Mouse (Mus musculus) midbrain, embryonic 12.5 days (tissue): Measurements from ENCODE around the gene Trib3. TPM values are rescaled to one million over a fixed set of nuclear protein-coding genes. Genes with fewer than 3 reads are reported as not detected.

Source experiments
- ATAC-seq: fragments of 200-750 bp; cut with Nextera tagmentation; 2 replicates; pipeline ENCODE4 v1.8.0; 2017; ENCODE audit warnings: low read depth, moderate TSS enrichment, moderate library complexity; ENCODE audit not compliant: low FRiP score
- H3K27ac ChIP-seq: fragments of 300-500 bp; sonication (generic); replicated peaks from 2 replicates; pipeline ENCODE4 v1.5.1; 2016; ENCODE audit warnings: mild to moderate bottlenecking
- H3K27me3 ChIP-seq: fragments of 300-500 bp; sonication (generic); 2 replicates; pipeline ENCODE4 v1.6.1; 2016; ENCODE audit warnings: mild to moderate bottlenecking
- H3K36me3 ChIP-seq: fragments of 300-500 bp; sonication (generic); 2 replicates; pipeline ENCODE4 v1.6.1; 2016
- H3K4me1 ChIP-seq: fragments of 300-500 bp; sonication (generic); 2 replicates; pipeline ENCODE4 v1.6.1; 2016
- H3K4me2 ChIP-seq: fragments of 300-500 bp; sonication (generic); replicated peaks from 2 replicates; pipeline ENCODE4 v1.6.1; 2016; ENCODE audit warnings: mild to moderate bottlenecking, moderate library complexity
- H3K4me3 ChIP-seq: fragments of 300-500 bp; sonication (generic); 2 replicates; pipeline ENCODE4 v1.5.1; 2016; ENCODE audit warnings: mild to moderate bottlenecking
- H3K9ac ChIP-seq: fragments of 300-500 bp; sonication (generic); replicated peaks from 2 replicates; pipeline ENCODE4 v1.6.1; 2016; ENCODE audit warnings: mild to moderate bottlenecking, moderate library complexity
- H3K9me3 ChIP-seq: fragments of 300-500 bp; sonication (generic); 2 replicates; pipeline ENCODE4 v1.6.1; 2016; ENCODE audit warnings: mild to moderate bottlenecking
- WGBS: fragments of 180-500 bp; shearing (Covaris S2); methylation state at CpG from one replicate; pipeline ENCODE4 v1.1.7; 2016; 5-methylcytosine and 5-hydroxymethylcytosine counted together
- polyA plus RNA-seq: library from polyadenylated mRNA; unstranded; fragments of >200 nt; fragmentation: Nextera tagmentation; extraction: Ambion mirVana; gene quantifications from 2 replicates; pipeline ENCODE4 v1.2.1, GENCODE M21; 2016

Trib3 gene
- polyA plus RNA-seq, 1 experiment from 2014 or later: 2.5 TPM

GRCm38 (mm10) chr2:152326157-152326556, 17.7 kb downstream of the Trib3 start:
- no peak overlapping the region for H3K4me2 ChIP-seq
- WGBS: 93% methylated on average over 13 of the region's 13 CpGs

GRCm38 (mm10) chr2:152324842-152325241, 19.0 kb downstream of the Trib3 start:
- H3K9ac ChIP-seq: no peak overlapping the region
- no peaks in the 10 kb centered on the region for H3K9me3 ChIP-seq
- H3K4me2 ChIP-seq: no peak overlapping the region
- no peak for ATAC-seq
- 91% methylated on average over 3 of the region's 3 CpGs for WGBS
- H3K36me3 ChIP-seq: peaks cover 97% of the 10 kb centered on the region
- H3K4me1 ChIP-seq: no peaks in the 10 kb centered on the region
- no peak overlapping the region for H3K27ac ChIP-seq
- no peaks in the 10 kb centered on the region for H3K27me3 ChIP-seq
- no peak overlapping the region for H3K4me3 ChIP-seq

More at GRCm38 (mm10) chr2:152326157-152326556, 17.7 kb downstream of the Trib3 start:
- no peaks in the 10 kb centered on the region for H3K27me3 ChIP-seq
- peaks cover 10% of the 10 kb centered on the region for H3K4me1 ChIP-seq
- peaks cover 85% of the 10 kb centered on the region for H3K36me3 ChIP-seq
- H3K9me3 ChIP-seq: no peaks in the 10 kb centered on the region
- H3K4me3 ChIP-seq: no peak overlapping the region
- no peak for ATAC-seq
- H3K27ac ChIP-seq: no peak overlapping the region
- no peak overlapping the region for H3K9ac ChIP-seq

GRCm38 (mm10) chr2:152323971-152324370, 19.9 kb downstream of the Trib3 start:
- H3K9me3 ChIP-seq: no peaks in the 10 kb centered on the region
- no peak overlapping the region for H3K9ac ChIP-seq
- H3K4me1 ChIP-seq: no peaks in the 10 kb centered on the region
- 96% methylated on average over 14 of the region's 14 CpGs for whole genome bisulfite sequencing
- no peak overlapping the region for H3K4me2 ChIP-seq
- H3K36me3 ChIP-seq: peaks cover 97% of the 10 kb centered on the region
- H3K27ac ChIP-seq: no peak overlapping the region
- no peak for ATAC-seq
- H3K4me3 ChIP-seq: no peak overlapping the region
- no peaks in the 10 kb centered on the region for H3K27me3 ChIP-seq

GRCm38 (mm10) chr2:152322198-152322597, 21.6 kb downstream of the Trib3 start:
- Histone ChIP-seq H3K9ac (no peak overlapping the region), H3K9me3 (no peaks in the 10 kb centered on the region), H3K4me2 (no peak overlapping the region), H3K4me3 (no peak overlapping the region), H3K36me3 (peaks cover 96% of the 10 kb centered on the region), H3K27me3 (no peaks in the 10 kb centered on the region), H3K27ac (no peak overlapping the region), H3K4me1 (no peaks in the 10 kb centered on the region)
- WGBS: 89% methylated on average over 6 of the region's 6 CpGs
- no peak for ATAC-seq

- Histone ChIP-seq H3K36me3 (peaks cover 95% of the 10 kb centered on the region), H3K27me3 (no peaks in the 10 kb centered on the region), H3K4me2 (no peak overlapping the region), H3K9ac (no peak overlapping the region), H3K27ac (no peak overlapping the region), H3K9me3 (no peaks in the 10 kb centered on the region), H3K4me1 (no peaks in the 10 kb centered on the region), H3K4me3 (no peak overlapping the region)
- ATAC-seq: no peak
- 92% methylated on average over 5 of the region's 5 CpGs for WGBS
Observed at GRCm38 (mm10) chr2:152321558-152321957, 22.3 kb downstream of the Trib3 start.

GRCm38 (mm10) chr2:152317054-152317453, 26.8 kb downstream of the Trib3 start:
- H3K27me3 ChIP-seq: no peaks in the 10 kb centered on the region

GRCm38 (mm10) chr2:152313926-152314325, 29.9 kb downstream of the Trib3 start:
- WGBS: 90% methylated on average over 6 of the region's 6 CpGs
- no peak for ATAC-seq
- no peak overlapping the region for H3K4me2 ChIP-seq

More at GRCm38 (mm10) chr2:152317054-152317453, 26.8 kb downstream of the Trib3 start:
- Histone ChIP-seq H3K4me1 (no peaks in the 10 kb centered on the region), H3K9me3 (no peaks in the 10 kb centered on the region), H3K4me3 (no peak overlapping the region), H3K36me3 (peaks cover 91% of the 10 kb centered on the region), H3K4me2 (no peak overlapping the region), H3K27ac (no peak overlapping the region), H3K9ac (no peak overlapping the region)
- 89% methylated on average over 6 of the region's 6 CpGs for WGBS
- no peak for ATAC-seq

GRCm38 (mm10) chr2:152312996-152313395, 30.8 kb downstream of the Trib3 start:
- Histone ChIP-seq H3K27me3 (no peaks in the 10 kb centered on the region), H3K9ac (no peak overlapping the region), H3K36me3 (peaks cover 94% of the 10 kb centered on the region), H3K9me3 (no peaks in the 10 kb centered on the region), H3K4me1 (no peaks in the 10 kb centered on the region), H3K27ac (no peak overlapping the region), H3K4me2 (no peak overlapping the region), H3K4me3 (no peak overlapping the region)
- no peak for ATAC-seq
- WGBS: 90% methylated on average over 7 of the region's 7 CpGs

More at GRCm38 (mm10) chr2:152313926-152314325, 29.9 kb downstream of the Trib3 start:
- H3K27ac ChIP-seq: no peak overlapping the region
- peaks cover 93% of the 10 kb centered on the region for H3K36me3 ChIP-seq
- no peaks in the 10 kb centered on the region for H3K27me3 ChIP-seq
- no peak overlapping the region for H3K4me3 ChIP-seq
- no peaks in the 10 kb centered on the region for H3K4me1 ChIP-seq
- no peak overlapping the region for H3K9ac ChIP-seq
- no peaks in the 10 kb centered on the region for H3K9me3 ChIP-seq

- Histone ChIP-seq H3K4me1 (no peaks in the 10 kb centered on the region), H3K4me2 (no peak overlapping the region), H3K4me3 (no peak overlapping the region), H3K9me3 (no peaks in the 10 kb centered on the region), H3K36me3 (peaks cover 89% of the 10 kb centered on the region), H3K27ac (no peak overlapping the region), H3K9ac (no peak overlapping the region), H3K27me3 (no peaks in the 10 kb centered on the region)
- ATAC-seq: no peak
- WGBS: 92% methylated on average over 3 of the region's 3 CpGs
Observed at GRCm38 (mm10) chr2:152307186-152307585, 36.6 kb downstream of the Trib3 start.

- Histone ChIP-seq H3K36me3 (peaks cover 78% of the 10 kb centered on the region), H3K9ac (no peak overlapping the region), H3K27ac (no peak overlapping the region), H3K4me1 (no peaks in the 10 kb centered on the region), H3K27me3 (no peaks in the 10 kb centered on the region), H3K4me2 (no peak overlapping the region), H3K4me3 (no peak overlapping the region), H3K9me3 (no peaks in the 10 kb centered on the region)
- ATAC-seq: no peak
- 92% methylated on average over 6 of the region's 6 CpGs for WGBS
Observed at GRCm38 (mm10) chr2:152305480-152305879, 38.4 kb downstream of the Trib3 start.

GRCm38 (mm10) chr2:152303781-152304180, 40.1 kb downstream of the Trib3 start:
- H3K27me3 ChIP-seq: no peaks in the 10 kb centered on the region
- H3K36me3 ChIP-seq: peaks cover 61% of the 10 kb centered on the region
- WGBS: 78% methylated on average over 5 of the region's 5 CpGs
- H3K4me2 ChIP-seq: no peak overlapping the region
- no peak overlapping the region for H3K4me3 ChIP-seq
- ATAC-seq: no peak
- no peaks in the 10 kb centered on the region for H3K9me3 ChIP-seq
- H3K4me1 ChIP-seq: no peaks in the 10 kb centered on the region
- H3K9ac ChIP-seq: no peak overlapping the region
- no peak overlapping the region for H3K27ac ChIP-seq

GRCm38 (mm10) chr2:152302862-152303261, 41.0 kb downstream of the Trib3 start:
- H3K9ac ChIP-seq: no peak overlapping the region
- H3K4me1 ChIP-seq: no peaks in the 10 kb centered on the region
- H3K27me3 ChIP-seq: no peaks in the 10 kb centered on the region
- no peak for ATAC-seq
- H3K36me3 ChIP-seq: peaks cover 51% of the 10 kb centered on the region
- no peaks in the 10 kb centered on the region for H3K9me3 ChIP-seq
- WGBS: 88% methylated on average over 2 of the region's 2 CpGs
- no peak overlapping the region for H3K27ac ChIP-seq
- no peak overlapping the region for H3K4me3 ChIP-seq
- no peak overlapping the region for H3K4me2 ChIP-seq

- H3K9me3 ChIP-seq: no peaks in the 10 kb centered on the region
- peak overlapping the region; percentile 97 for H3K4me3 ChIP-seq
- H3K27me3 ChIP-seq: no peaks in the 10 kb centered on the region
- 44% methylated on average over 5 of the region's 5 CpGs for WGBS
- ATAC-seq: no peak
- H3K9ac ChIP-seq: peak overlapping the region; percentile 95
- H3K4me1 ChIP-seq: peaks cover 20% of the 10 kb centered on the region
- 0 out of 2 replicates have a peak, but pooled peaks cover 5% of the 10 kb centered on the region for H3K36me3 ChIP-seq
- H3K4me2 ChIP-seq: peak overlapping the region; percentile 86
- H3K27ac ChIP-seq: no peak overlapping the region
Observed at GRCm38 (mm10) chr2:152294541-152294940, 49.3 kb downstream of the Trib3 start.
